Mouse (Mus musculus) testis, adult 2 months (tissue): ENCODE measurements around the gene 4933412E24Rik.

ENCODE experiments used
- CTCF ChIP-seq: fragments of 200-500 bp; IDR thresholded peaks from 2 replicates; pipeline ENCODE4 v1.5.1; 2012; ENCODE audit warnings: low read depth, mild to moderate bottlenecking, inconsistent platforms, low read length, moderate library complexity; ENCODE audit not compliant: control insufficient read depth, insufficient read depth, insufficient replicate concordance
- POLR2A ChIP-seq: fragments of 200-500 bp; IDR thresholded peaks from 2 replicates; pipeline ENCODE4 v1.6.1; 2012; ENCODE audit warnings: low read depth, mild to moderate bottlenecking, inconsistent platforms, low read length, moderate library complexity; ENCODE audit not compliant: control insufficient read depth

- TF ChIP-seq POLR2A (no peak), CTCF (no peak)
Measured at GRCm38 (mm10) chr15:59983777-59984176, 32.6 kb downstream of the 4933412E24Rik start.
